Mouse (Mus musculus): Measurements from ENCODE around the gene Gm20696. TPM values are rescaled to one million over a fixed set of nuclear protein-coding genes. Genes with fewer than 3 reads are reported as not detected.

Gene Gm20696
- polyA plus RNA-seq, 1 experiment from 2014 or later = 1.7 TPM

DNA sequence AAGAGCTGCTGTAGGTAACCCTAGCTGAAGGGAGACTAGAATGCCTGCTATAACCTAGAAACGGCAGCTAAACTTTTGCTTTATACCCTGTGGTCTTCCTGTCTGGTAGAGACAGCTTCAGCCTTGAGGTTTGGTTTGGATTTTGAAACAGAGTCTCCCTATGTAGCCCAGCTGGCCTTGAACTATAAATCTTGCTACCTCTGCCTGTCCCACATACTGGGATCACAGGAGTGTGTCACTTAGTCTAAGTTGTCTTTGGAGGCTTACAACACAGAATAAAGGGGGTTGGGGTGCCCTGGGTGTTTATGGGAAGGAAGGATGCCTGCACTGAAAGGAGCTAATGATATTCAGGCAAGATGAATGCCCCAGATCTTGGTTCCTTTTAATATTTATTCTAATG lies 113.8 kb downstream of the Gm20696 start:
- H3K4me1 ChIP-seq = no peaks in the 10 kb centered on the region
- ATAC-seq (ENCODE audit: extremely low read depth, insufficient number of reproducible peaks, low FRiP score, low TSS enrichment) = no peak
- no peak overlapping the region for H3K4me3 ChIP-seq
- 70% methylated on average over 1 of the region's 1 CpGs for WGBS
- no peaks in the 10 kb centered on the region for H3K27me3 ChIP-seq (replicated peaks)
- no peak overlapping the region for H3K27ac ChIP-seq (replicated peaks)
- H3K9me3 ChIP-seq = no peaks in the 10 kb centered on the region
- H3K4me2 ChIP-seq = no peak overlapping the region
- H3K36me3 ChIP-seq = no peaks in the 10 kb centered on the region
- no peak overlapping the region for H3K9ac ChIP-seq

DNA sequence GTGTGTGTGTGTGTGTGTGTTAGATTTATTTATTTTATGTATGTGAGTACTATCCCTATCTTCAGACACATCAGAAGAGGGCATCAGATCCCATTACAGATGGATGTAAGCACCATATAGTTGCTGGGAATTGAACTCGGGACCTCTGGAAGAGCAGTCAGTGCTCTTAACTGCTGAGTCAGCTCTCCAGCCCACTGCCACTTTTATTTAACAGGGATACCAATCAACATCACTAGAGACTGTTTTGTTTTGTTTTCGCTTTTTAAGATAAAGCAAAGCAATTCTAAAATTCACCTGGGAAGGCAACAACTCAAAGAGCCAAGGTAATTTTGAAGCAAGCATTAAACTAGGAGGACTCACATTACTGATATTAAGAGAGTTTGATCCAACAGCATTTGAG lies 120.2 kb downstream of the Gm20696 start:
- Histone ChIP-seq H3K4me1 (no peaks in the 10 kb centered on the region), H3K9ac (no peak overlapping the region), H3K27me3 (replicated peaks) (no peaks in the 10 kb centered on the region), H3K36me3 (no peaks in the 10 kb centered on the region), H3K27ac (replicated peaks) (no peak overlapping the region), H3K9me3 (no peaks in the 10 kb centered on the region), H3K4me2 (no peak overlapping the region), H3K4me3 (no peak overlapping the region)
- ATAC-seq (ENCODE audit: extremely low read depth, insufficient number of reproducible peaks, low FRiP score, low TSS enrichment) = no peak
- 74% methylated on average over 2 of the region's 2 CpGs for whole genome bisulfite sequencing

DNA sequence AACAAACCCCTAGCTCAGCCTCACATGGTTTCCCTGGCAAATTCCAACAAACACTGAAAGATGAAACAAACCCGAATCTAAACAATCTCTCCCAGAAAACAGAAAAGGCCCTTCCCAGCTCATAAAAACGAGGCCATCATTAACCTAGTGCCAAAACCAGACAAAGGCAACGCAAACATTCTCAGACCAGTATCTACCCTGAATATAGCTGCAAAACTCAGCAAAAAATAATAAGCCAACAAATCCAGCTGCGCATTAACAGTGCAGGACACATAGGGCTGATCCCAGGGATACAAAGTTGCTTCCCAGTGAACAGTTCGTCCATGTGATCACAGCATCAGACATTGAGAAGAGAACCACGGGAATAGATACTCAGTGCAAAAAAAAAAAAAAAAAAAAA lies 121.2 kb downstream of the Gm20696 start:
- no peak for ATAC-seq (ENCODE audit: extremely low read depth, insufficient number of reproducible peaks, low FRiP score, low TSS enrichment)
- H3K4me1 ChIP-seq = no peaks in the 10 kb centered on the region
- H3K4me2 ChIP-seq = no peak overlapping the region
- H3K9me3 ChIP-seq = no peaks in the 10 kb centered on the region
- no peak overlapping the region for H3K4me3 ChIP-seq
- H3K27me3 ChIP-seq (replicated peaks) = no peaks in the 10 kb centered on the region
- no peak overlapping the region for H3K9ac ChIP-seq
- no peak overlapping the region for H3K27ac ChIP-seq (replicated peaks)
- H3K36me3 ChIP-seq = no peaks in the 10 kb centered on the region
- WGBS = 79% methylated on average over 6 of the region's 6 CpGs

DNA sequence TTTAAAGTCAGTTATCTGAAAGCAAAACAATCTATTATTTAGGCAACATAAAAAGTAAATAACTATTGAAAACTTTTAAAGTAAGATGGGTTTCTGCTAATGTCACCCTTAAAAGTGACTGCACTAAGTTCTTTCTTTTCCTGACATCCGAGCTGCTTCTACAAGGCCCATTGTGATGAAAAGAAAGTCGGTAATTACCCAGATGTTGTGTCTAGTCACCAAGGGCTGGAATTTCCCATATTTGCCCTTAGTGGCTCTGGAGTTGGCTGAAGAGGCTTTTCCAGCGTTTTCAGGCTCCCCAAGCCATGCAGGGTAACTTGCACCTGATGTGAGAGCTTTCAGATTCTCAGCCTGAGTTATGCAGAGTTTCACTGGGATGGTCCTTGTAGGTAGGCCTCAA lies 125.5 kb downstream of the Gm20696 start:
- no peaks in the 10 kb centered on the region for H3K4me1 ChIP-seq
- no peak for ATAC-seq (ENCODE audit: extremely low read depth, insufficient number of reproducible peaks, low FRiP score, low TSS enrichment)
- H3K9ac ChIP-seq = no peak overlapping the region
- no peak overlapping the region for H3K4me2 ChIP-seq
- no peaks in the 10 kb centered on the region for H3K9me3 ChIP-seq
- H3K4me3 ChIP-seq = no peak overlapping the region
- H3K27me3 ChIP-seq (replicated peaks) = no peaks in the 10 kb centered on the region
- H3K27ac ChIP-seq (replicated peaks) = no peak overlapping the region
- no peaks in the 10 kb centered on the region for H3K36me3 ChIP-seq
- WGBS = 52% methylated on average over 3 of the region's 3 CpGs

DNA sequence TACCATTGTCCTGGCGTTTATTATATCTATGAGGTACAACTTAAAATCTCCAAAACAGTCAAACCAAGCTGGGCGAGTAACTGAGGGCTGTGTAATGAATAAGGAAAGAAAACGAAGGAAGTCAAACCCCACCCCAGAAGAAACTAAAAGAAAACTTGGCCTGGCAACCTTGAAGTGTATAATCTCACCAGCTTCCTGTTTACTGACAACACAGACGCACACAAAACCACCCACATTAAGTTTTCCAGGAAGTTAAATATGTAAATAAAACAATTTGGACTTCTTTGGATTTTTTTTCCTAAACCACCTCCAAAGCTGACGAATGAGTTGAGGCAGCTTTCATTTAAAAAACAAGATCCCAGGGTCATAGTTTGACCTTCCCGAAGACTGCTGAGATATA lies 125.9 kb downstream of the Gm20696 start:
- no peaks in the 10 kb centered on the region for H3K4me1 ChIP-seq
- H3K4me3 ChIP-seq = no peak overlapping the region
- H3K27me3 ChIP-seq (replicated peaks) = no peaks in the 10 kb centered on the region
- H3K27ac ChIP-seq (replicated peaks) = no peak overlapping the region
- ATAC-seq (ENCODE audit: extremely low read depth, insufficient number of reproducible peaks, low FRiP score, low TSS enrichment) = no peak
- no peaks in the 10 kb centered on the region for H3K36me3 ChIP-seq
- no peak overlapping the region for H3K4me2 ChIP-seq
- no peaks in the 10 kb centered on the region for H3K9me3 ChIP-seq
- no peak overlapping the region for H3K9ac ChIP-seq
- 62% methylated on average over 6 of the region's 6 CpGs for WGBS

DNA sequence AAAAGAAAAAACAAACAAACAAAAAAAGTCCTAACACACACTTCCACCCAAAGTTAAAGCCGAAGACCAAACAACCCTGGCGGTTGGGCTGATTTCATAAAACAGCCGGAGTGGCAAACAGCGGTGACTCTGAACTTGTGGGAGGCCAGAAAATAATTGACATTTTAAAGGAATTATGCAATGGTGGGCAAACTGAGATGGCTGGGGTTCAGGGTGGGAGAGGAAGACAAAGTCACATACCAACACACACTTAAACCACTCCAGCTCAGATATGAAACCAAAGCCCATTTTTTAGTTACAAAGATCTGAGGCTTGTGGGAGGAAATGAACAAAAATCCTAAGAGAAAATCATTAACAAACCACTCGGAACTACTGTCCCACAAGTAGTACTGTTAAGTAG lies 126.5 kb downstream of the Gm20696 start:
- Histone ChIP-seq H3K27me3 (replicated peaks) (no peaks in the 10 kb centered on the region), H3K4me3 (no peak overlapping the region), H3K4me2 (no peak overlapping the region), H3K9me3 (no peaks in the 10 kb centered on the region), H3K9ac (no peak overlapping the region), H3K4me1 (no peaks in the 10 kb centered on the region), H3K36me3 (no peaks in the 10 kb centered on the region), H3K27ac (replicated peaks) (no peak overlapping the region)
- no peak for ATAC-seq (ENCODE audit: extremely low read depth, insufficient number of reproducible peaks, low FRiP score, low TSS enrichment)
- 76% methylated on average over 5 of the region's 5 CpGs for WGBS

DNA sequence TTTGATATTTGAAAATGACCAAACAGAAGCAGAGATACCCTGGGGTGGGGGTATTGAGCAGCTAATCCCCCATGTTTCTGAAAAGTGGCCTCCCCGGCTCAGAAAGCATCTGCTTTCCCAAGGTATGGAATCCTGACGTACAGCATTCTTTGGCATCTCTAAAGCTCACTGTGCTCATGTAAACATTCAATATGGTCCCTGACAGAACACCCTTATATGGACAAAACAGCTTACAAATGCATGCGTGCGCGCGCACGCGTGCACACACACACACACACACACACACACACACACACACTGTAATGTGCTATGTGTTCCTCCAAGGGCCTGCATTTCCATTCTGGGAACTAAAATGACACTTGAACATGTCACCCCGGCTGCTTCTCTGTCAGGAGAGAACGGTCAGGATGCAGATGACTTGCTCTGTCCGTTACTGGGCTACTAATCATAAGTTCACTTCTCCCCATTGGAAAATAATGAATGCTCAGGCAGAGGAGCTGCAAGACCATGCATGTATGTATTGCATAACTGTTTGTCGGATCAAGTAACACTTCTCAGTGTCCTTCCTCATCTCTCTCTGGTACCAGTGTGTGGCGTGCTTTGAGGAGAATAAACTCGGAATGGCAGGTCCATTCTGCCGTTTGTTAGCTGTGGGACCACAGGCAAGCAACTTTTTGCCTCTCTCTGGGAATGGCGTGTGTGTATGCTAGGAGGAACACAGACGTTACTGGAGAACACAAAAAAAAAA lies 128.2 kb downstream of the Gm20696 start:
- no peak overlapping the region for H3K4me2 ChIP-seq
- no peak overlapping the region for H3K27ac ChIP-seq (replicated peaks)
- no peak for ATAC-seq (ENCODE audit: extremely low read depth, insufficient number of reproducible peaks, low FRiP score, low TSS enrichment)

DNA sequence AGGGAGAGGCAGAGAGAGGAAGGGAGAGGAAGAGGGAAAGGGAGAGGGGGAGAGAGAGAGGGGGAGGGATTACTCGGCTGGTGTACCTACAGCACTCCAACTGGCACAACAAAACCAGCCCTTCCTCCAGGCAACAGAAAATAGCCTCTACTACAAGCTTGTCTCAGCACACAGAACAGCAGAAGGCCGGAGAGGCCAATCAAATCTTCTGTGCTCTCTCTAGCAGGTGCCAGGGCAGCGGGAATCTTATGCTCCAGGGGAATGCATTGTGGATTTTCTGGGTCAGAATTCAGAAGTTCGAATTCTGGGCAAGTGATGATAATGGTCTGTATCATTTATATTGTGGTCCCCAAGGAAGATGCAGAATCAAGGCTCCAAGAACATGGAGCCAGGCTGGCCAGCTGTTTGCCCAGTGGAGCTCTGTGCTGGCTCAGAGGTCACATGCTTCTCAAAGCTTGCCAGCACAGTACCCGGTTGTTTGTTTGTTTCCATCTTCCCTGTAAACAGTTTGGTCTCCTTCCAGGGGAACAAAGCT lies 132.3 kb downstream of the Gm20696 start:
- Histone ChIP-seq H3K27me3 (replicated peaks) (0 out of 2 replicates have a peak, but pooled peaks cover 4% of the 10 kb centered on the region), H3K4me2 (no peak overlapping the region), H3K27ac (replicated peaks) (no peak overlapping the region), H3K9me3 (no peaks in the 10 kb centered on the region), H3K9ac (no peak overlapping the region), H3K4me3 (no peak overlapping the region), H3K36me3 (no peaks in the 10 kb centered on the region), H3K4me1 (no peaks in the 10 kb centered on the region)
- no peak for ATAC-seq (ENCODE audit: extremely low read depth, insufficient number of reproducible peaks, low FRiP score, low TSS enrichment)
- WGBS = 50% methylated on average over 5 of the region's 5 CpGs

More for the DNA sequence above, 128.2 kb downstream of the Gm20696 start:
- Histone ChIP-seq H3K4me3 (no peak overlapping the region), H3K9me3 (no peaks in the 10 kb centered on the region), H3K4me1 (no peaks in the 10 kb centered on the region), H3K27me3 (replicated peaks) (no peaks in the 10 kb centered on the region), H3K9ac (no peak overlapping the region), H3K36me3 (no peaks in the 10 kb centered on the region)
- 72% methylated on average over 17 of the region's 17 CpGs for WGBS

DNA sequence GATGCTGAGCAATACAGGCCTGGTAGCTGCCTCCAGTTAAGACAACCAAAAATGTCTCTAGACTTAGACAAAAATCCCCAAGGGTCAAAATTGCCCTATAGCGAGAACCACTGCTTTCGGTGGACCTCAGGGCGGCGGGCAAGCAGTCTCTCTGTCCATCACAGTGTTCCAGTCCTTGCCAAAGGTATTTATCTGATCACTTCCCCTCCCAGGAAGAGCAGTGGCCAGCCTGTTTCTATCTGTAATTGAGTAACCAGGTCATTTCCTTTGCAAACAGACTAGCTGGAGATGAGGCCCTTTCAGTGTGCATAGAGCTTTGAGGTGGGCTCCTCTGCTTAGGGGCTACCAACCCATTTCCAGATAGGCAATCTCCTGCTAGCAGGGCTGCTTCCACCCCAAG lies 134.1 kb downstream of the Gm20696 start:
- no peak overlapping the region for H3K9ac ChIP-seq
- H3K4me1 ChIP-seq = no peaks in the 10 kb centered on the region
- H3K9me3 ChIP-seq = peaks cover under 1% of the 10 kb centered on the region
- ATAC-seq (ENCODE audit: extremely low read depth, insufficient number of reproducible peaks, low FRiP score, low TSS enrichment) = no peak
- no peak overlapping the region for H3K4me2 ChIP-seq
- no peak overlapping the region for H3K4me3 ChIP-seq
- peaks cover under 1% of the 10 kb centered on the region for H3K36me3 ChIP-seq
- WGBS = 76% methylated on average over 4 of the region's 4 CpGs
- H3K27me3 ChIP-seq (replicated peaks) = 0 out of 2 replicates have a peak, but pooled peaks cover 4% of the 10 kb centered on the region
- no peak overlapping the region for H3K27ac ChIP-seq (replicated peaks)

DNA sequence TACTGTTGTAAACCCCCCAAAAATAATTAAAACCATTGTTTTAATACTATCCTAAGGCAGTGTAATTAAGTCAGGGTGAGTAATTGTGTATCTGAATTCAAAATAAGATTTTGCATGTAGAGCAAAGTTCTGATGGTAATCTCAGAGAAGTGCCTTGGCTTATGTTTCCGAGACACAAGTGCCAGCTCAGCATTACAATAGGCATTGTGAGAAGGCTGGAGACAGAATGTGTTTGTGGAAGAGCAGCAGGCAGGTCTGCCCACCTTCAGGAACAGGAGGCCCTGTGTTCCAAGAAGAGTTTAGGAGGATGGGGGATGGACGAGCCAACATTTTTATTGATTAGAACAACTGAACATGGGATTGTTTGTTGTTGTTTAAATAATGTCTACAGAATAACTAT lies 137.6 kb downstream of the Gm20696 start:
- no peak overlapping the region for H3K27ac ChIP-seq (replicated peaks)
- WGBS = 62% methylated on average over 2 of the region's 2 CpGs
- H3K36me3 ChIP-seq = peaks cover 17% of the 10 kb centered on the region
- peaks cover 6% of the 10 kb centered on the region for H3K9me3 ChIP-seq
- ATAC-seq (ENCODE audit: extremely low read depth, insufficient number of reproducible peaks, low FRiP score, low TSS enrichment) = no peak
- H3K4me1 ChIP-seq = peaks cover 8% of the 10 kb centered on the region
- no peak overlapping the region for H3K4me3 ChIP-seq
- 0 out of 2 replicates have a peak, but pooled peaks cover 4% of the 10 kb centered on the region for H3K27me3 ChIP-seq (replicated peaks)
- H3K9ac ChIP-seq = no peak overlapping the region
- H3K4me2 ChIP-seq = no peak overlapping the region

DNA sequence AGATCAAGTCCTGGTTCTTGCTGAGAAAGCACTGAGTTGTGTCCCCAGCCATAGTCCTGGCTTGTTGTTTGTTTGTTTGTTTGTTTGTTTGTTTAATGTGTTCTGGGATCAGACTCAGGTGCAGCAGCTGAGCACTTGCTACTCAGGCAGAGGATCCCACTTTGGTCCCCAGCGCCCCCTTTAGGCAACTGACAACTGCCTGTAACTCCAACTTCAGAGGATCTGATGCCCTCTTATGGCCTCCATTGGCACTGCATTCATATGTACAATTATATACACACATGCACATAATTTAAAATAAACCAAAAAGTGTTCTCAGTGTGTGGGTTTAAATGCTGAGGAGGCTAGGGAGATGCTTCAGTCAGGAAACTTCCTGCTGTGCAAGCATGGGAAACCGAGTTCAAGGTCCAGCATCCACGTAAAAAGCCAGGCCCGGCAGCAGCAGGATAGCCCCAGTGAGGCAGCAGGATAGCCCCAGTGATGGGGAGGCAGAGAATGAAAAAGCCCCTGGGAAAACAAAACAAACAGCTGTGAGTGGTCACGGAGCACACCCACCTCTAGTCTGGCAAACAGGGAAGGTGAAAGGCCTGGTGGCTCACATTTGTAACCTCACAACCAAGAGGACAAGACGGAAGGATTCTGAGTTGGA lies 139.0 kb downstream of the Gm20696 start:
- Histone ChIP-seq H3K36me3 (peaks cover 17% of the 10 kb centered on the region), H3K4me3 (no peak overlapping the region), H3K4me1 (peaks cover 10% of the 10 kb centered on the region), H3K27ac (replicated peaks) (no peak overlapping the region), H3K9ac (no peak overlapping the region), H3K4me2 (no peak overlapping the region), H3K9me3 (peaks cover 6% of the 10 kb centered on the region), H3K27me3 (replicated peaks) (0 out of 2 replicates have a peak, but pooled peaks cover 4% of the 10 kb centered on the region)
- no peak for ATAC-seq (ENCODE audit: extremely low read depth, insufficient number of reproducible peaks, low FRiP score, low TSS enrichment)
- 82% methylated on average over 6 of the region's 6 CpGs for WGBS

Measured in heart, embryonic 13.5 days (tissue).